Comparison of ENCODE assay signal across 11 mouse cellular contexts in the genomic region with DNA sequence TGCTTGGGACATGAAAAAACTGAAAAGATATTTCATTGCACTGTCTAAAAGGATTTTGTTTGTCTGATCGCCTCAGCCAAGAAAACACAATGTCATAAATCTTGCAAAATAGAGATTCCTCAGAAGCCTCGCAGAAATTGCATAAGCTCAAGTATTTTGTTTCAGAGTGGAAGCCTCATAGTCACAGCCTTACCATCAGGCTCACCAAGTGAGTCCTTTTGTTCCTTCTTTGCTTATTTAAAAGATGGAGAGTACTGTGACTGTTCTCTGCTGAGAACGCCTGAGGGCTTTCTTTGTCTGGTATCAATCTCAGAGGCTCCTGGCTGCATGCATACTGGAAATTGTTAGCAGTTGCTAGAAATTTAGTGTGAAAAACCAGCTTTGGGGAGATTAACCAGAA.
A peak's percentile ranks its signal among the peaks of the same experiment; 100 is the strongest.
DNase-seq lines count a peak whose midpoint lies in the region; ATAC-seq and TF ChIP-seq lines count a peak whose summit lies in the region.
"Had no signal": no experiment of that assay in that cellular context is flagged by ENCODE, and none has a peak within 500 bp of the region (broad histone marks: within the 10 kb centered on the region; RNA-seq: fewer than 3 reads in every experiment).

No protein-coding gene starts in this region.

- no peak overlapping the region for H3K27ac ChIP-seq in heart, postnatal 0 days (ENCODE audit: low read depth)
- no peak overlapping the region for H3K27ac ChIP-seq in lung, postnatal 0 days (ENCODE audit: low read length)
- H3K27ac ChIP-seq in embryonic facial prominence, embryonic 10.5 days (replicated peaks) = peak overlapping the region; percentile 62
- 0 out of 2 replicates have a peak overlapping the region, but pooled peaks have one; percentile 10 for H3K27ac ChIP-seq in midbrain, embryonic 14.5 days (replicated peaks; ENCODE audit: low read depth, low read length)
- no peak overlapping the region for H3K27ac ChIP-seq in layer of hippocampus, adult 2 months
- H3K27ac ChIP-seq: liver, embryonic 15.5 days had no signal

- TF ChIP-seq CTCF in heart, postnatal 0 days (IDR thresholded peaks at IDR 0.05; ENCODE audit: low read depth) = no peak
- no peak for TF ChIP-seq CTCF in lung, postnatal 0 days (IDR thresholded peaks at IDR 0.05)
- TF ChIP-seq CTCF in layer of hippocampus, adult 2 months (conservative IDR thresholded peaks at IDR 0.05) = no peak

- WGBS in heart, postnatal 0 days = 58% methylated on average over 3 of the region's 3 CpGs
- 48% methylated on average over 3 of the region's 3 CpGs for WGBS in lung, postnatal 0 days
- WGBS in embryonic facial prominence, embryonic 10.5 days = 18% methylated on average over 3 of the region's 3 CpGs
- WGBS in midbrain, embryonic 14.5 days = 18% methylated on average over 3 of the region's 3 CpGs

- H3K9ac ChIP-seq in heart, postnatal 0 days (replicated peaks; ENCODE audit: low read depth, low read length) = no peak overlapping the region
- no peak overlapping the region for H3K9ac ChIP-seq in lung, postnatal 0 days (replicated peaks; ENCODE audit: low read depth)
- H3K9ac ChIP-seq in midbrain, embryonic 14.5 days (replicated peaks; ENCODE audit: low read length) = no peak overlapping the region
- H3K9ac ChIP-seq: liver, embryonic 15.5 days had no signal

- H3K4me3 ChIP-seq in heart, postnatal 0 days (ENCODE audit: low read depth, low read length) = no peak overlapping the region
- H3K4me3 ChIP-seq in lung, postnatal 0 days (ENCODE audit: low read depth, low read length) = no peak overlapping the region
- no peak overlapping the region for H3K4me3 ChIP-seq in embryonic facial prominence, embryonic 10.5 days
- no peak overlapping the region for H3K4me3 ChIP-seq in midbrain, embryonic 14.5 days (replicated peaks; ENCODE audit: low read depth, low read length)
- no peak overlapping the region for H3K4me3 ChIP-seq in layer of hippocampus, adult 2 months
- H3K4me3 ChIP-seq: liver, embryonic 15.5 days had no signal

- no peaks in the 10 kb centered on the region for H3K36me3 ChIP-seq in heart, postnatal 0 days (replicated peaks; ENCODE audit: control insufficient read depth, insufficient read depth, low read length)
- H3K36me3 ChIP-seq in lung, postnatal 0 days (ENCODE audit: insufficient read depth, low read length) = no peaks in the 10 kb centered on the region
- H3K36me3 ChIP-seq in embryonic facial prominence, embryonic 10.5 days (replicated peaks) = no peaks in the 10 kb centered on the region
- no peaks in the 10 kb centered on the region for H3K36me3 ChIP-seq in midbrain, embryonic 14.5 days (ENCODE audit: control insufficient read depth, insufficient read depth, low read length)
- H3K36me3 ChIP-seq: liver, embryonic 15.5 days had no signal

- no peak for TF ChIP-seq EP300 in heart, postnatal 0 days (IDR thresholded peaks at IDR 0.05; ENCODE audit: low read depth)
- peak; percentile 42; the same call in 1 of the 2 replicates for TF ChIP-seq EP300 in lung, postnatal 0 days (IDR thresholded peaks at IDR 0.05)

- no peak overlapping the region for H3K4me2 ChIP-seq in heart, postnatal 0 days (ENCODE audit: low read depth, low read length)
- H3K4me2 ChIP-seq in lung, postnatal 0 days (replicated peaks; ENCODE audit: low read depth, low read length) = no peak overlapping the region
- H3K4me2 ChIP-seq in midbrain, embryonic 14.5 days (ENCODE audit: low read length) = no peak overlapping the region
- H3K4me2 ChIP-seq: liver, embryonic 15.5 days had no signal

- DNase-seq in heart, postnatal 0 days (ENCODE audit: low spot score) = peak; percentile 1
- DNase-seq in heart, adult 8-10 months (ENCODE audit: low spot score) = no peak
- peak; percentile 81 for DNase-seq in lung, postnatal 0 days (ENCODE audit: low spot score)
- no peak for DNase-seq in lung, postnatal 4 days
- DNase-seq in embryonic facial prominence, embryonic 10.5 days (ENCODE audit: low spot score) = peak; percentile 17
- DNase-seq in midbrain, embryonic 14.5 days = peak; percentile 64
- DNase-seq in layer of hippocampus, adult 2 months (ENCODE audit: low spot score in 2 of 2) = no peak
- DNase-seq in c-Kit-positive CD71-positive TER-119-positive erythroid progenitor cells, embryonic 14.5 days (ENCODE audit: low spot score) = no peak
- DNase-seq: gastrocnemius, postnatal 25 days; kidney, adult 11 months had no signal

- H3K4me1 ChIP-seq in heart, postnatal 0 days (ENCODE audit: control insufficient read depth, insufficient read depth) = no peaks in the 10 kb centered on the region
- no peaks in the 10 kb centered on the region for H3K4me1 ChIP-seq in lung, postnatal 0 days (ENCODE audit: insufficient read depth, low read depth, low read length)
- H3K4me1 ChIP-seq in embryonic facial prominence, embryonic 10.5 days = peaks cover 34% of the 10 kb centered on the region
- peaks cover 9% of the 10 kb centered on the region; the same call in 1 of the 2 replicates for H3K4me1 ChIP-seq in midbrain, embryonic 14.5 days (ENCODE audit: control insufficient read depth, insufficient read depth, low read length)
- H3K4me1 ChIP-seq: liver, embryonic 15.5 days had no signal

- no peaks in the 10 kb centered on the region for H3K9me3 ChIP-seq in heart, postnatal 0 days (replicated peaks; ENCODE audit: control insufficient read depth, low read length)
- H3K9me3 ChIP-seq in lung, postnatal 0 days (ENCODE audit: low read length) = no peaks in the 10 kb centered on the region
- H3K9me3 ChIP-seq in embryonic facial prominence, embryonic 10.5 days = no peaks in the 10 kb centered on the region
- H3K9me3 ChIP-seq in midbrain, embryonic 14.5 days (ENCODE audit: control insufficient read depth, low read length) = no peaks in the 10 kb centered on the region
- H3K9me3 ChIP-seq: liver, embryonic 15.5 days had no signal

- H3K27me3 ChIP-seq in heart, postnatal 0 days (ENCODE audit: control insufficient read depth, insufficient read depth, low read length) = no peaks in the 10 kb centered on the region
- H3K27me3 ChIP-seq in lung, postnatal 0 days (replicated peaks; ENCODE audit: insufficient read depth, low read length) = no peaks in the 10 kb centered on the region
- H3K27me3 ChIP-seq in embryonic facial prominence, embryonic 10.5 days (replicated peaks; ENCODE audit: low read depth, poor library complexity, severe bottlenecking) = no peaks in the 10 kb centered on the region
- H3K27me3 ChIP-seq in midbrain, embryonic 14.5 days (ENCODE audit: control insufficient read depth, insufficient read depth, low read length) = no peaks in the 10 kb centered on the region
- H3K27me3 ChIP-seq: liver, embryonic 15.5 days had no signal

- ATAC-seq in heart, postnatal 0 days (ENCODE audit: insufficient read depth, low read depth) = no peak
- ATAC-seq in lung, postnatal 0 days = peak; percentile 40
- no peak for ATAC-seq in midbrain, embryonic 14.5 days (ENCODE audit: low FRiP score, low TSS enrichment)

Comparison
In these comparisons a context has a peak if more than half of its experiments do, and no peak if none do; other contexts are left out.
1. DNase-seq: peak in heart, postnatal 0 days (single experiment), lung, postnatal 0 days (single experiment), embryonic facial prominence, embryonic 10.5 days (single experiment) and midbrain, embryonic 14.5 days (single experiment); none in heart, adult 8-10 months (single experiment), lung, postnatal 4 days (0 of 2), layer of hippocampus, adult 2 months (0 of 2) and c-Kit-positive CD71-positive TER-119-positive erythroid progenitor cells, embryonic 14.5 days (single experiment).
2. H3K27ac ChIP-seq: peak in embryonic facial prominence, embryonic 10.5 days (single experiment) and midbrain, embryonic 14.5 days (single experiment); none in heart, postnatal 0 days (single experiment), lung, postnatal 0 days (single experiment) and layer of hippocampus, adult 2 months (single experiment).